Mouse (Mus musculus): ENCODE measurements at regions not wholly inside any gene's neighbourhood (a gene's known extent, or its start where the extent isn't known, plus 50 kb on each side); places are given as distances from the start of the nearest gene placed in this dataset.

GRCm38 (mm10) chr9:26575990-26576389, 157.5 kb upstream of the B3gat1 start:
- no peak for DNase-seq (ENCODE audit: low spot score)

- no peak for DNase-seq (ENCODE audit: low spot score)
Measured at GRCm38 (mm10) chr9:26601979-26602378, 131.5 kb upstream of the B3gat1 start.

GRCm38 (mm10) chr9:26604552-26604951, 129.0 kb upstream of the B3gat1 start:
- no peak for DNase-seq (ENCODE audit: low spot score)

GRCm38 (mm10) chr9:26611711-26612437, 121.7 kb upstream of the B3gat1 start:
- DNase-seq (ENCODE audit: low spot score): no peak

- DNase-seq (ENCODE audit: low spot score): no peak
Measured at GRCm38 (mm10) chr9:26622840-26623448, 110.6 kb upstream of the B3gat1 start.

GRCm38 (mm10) chr9:26625171-26625937, 108.2 kb upstream of the B3gat1 start:
- DNase-seq (ENCODE audit: low spot score): no peak

- DNase-seq (ENCODE audit: low spot score): no peak
Measured at GRCm38 (mm10) chr9:26632891-26633650, 100.5 kb upstream of the B3gat1 start.

GRCm38 (mm10) chr9:26635211-26635610, 98.3 kb upstream of the B3gat1 start:
- no peak for DNase-seq (ENCODE audit: low spot score)

GRCm38 (mm10) chr9:26638586-26638985, 94.9 kb upstream of the B3gat1 start:
- DNase-seq (ENCODE audit: low spot score): no peak

GRCm38 (mm10) chr9:26642302-26642701, 91.2 kb upstream of the B3gat1 start:
- DNase-seq (ENCODE audit: low spot score): no peak

- DNase-seq (ENCODE audit: low spot score): no peak
Measured at GRCm38 (mm10) chr9:26642831-26643230, 90.7 kb upstream of the B3gat1 start.

- DNase-seq (ENCODE audit: low spot score): no peak
Measured at GRCm38 (mm10) chr9:26649506-26649905, 84.0 kb upstream of the B3gat1 start.

GRCm38 (mm10) chr9:26652920-26653319, 80.6 kb upstream of the B3gat1 start:
- DNase-seq (ENCODE audit: low spot score): no peak

GRCm38 (mm10) chr9:26659366-26659765, 74.2 kb upstream of the B3gat1 start:
- DNase-seq (ENCODE audit: low spot score): no peak

- DNase-seq (ENCODE audit: low spot score): no peak
Measured at GRCm38 (mm10) chr9:26663544-26663943, 70.0 kb upstream of the B3gat1 start.

- no peak for DNase-seq (ENCODE audit: low spot score)
Measured at GRCm38 (mm10) chr9:26667835-26668234, 65.7 kb upstream of the B3gat1 start.

- no peak for DNase-seq (ENCODE audit: low spot score)
Measured at GRCm38 (mm10) chr9:26674059-26674757, 59.3 kb upstream of the B3gat1 start.

GRCm38 (mm10) chr9:26678288-26678687, 55.2 kb upstream of the B3gat1 start:
- DNase-seq (ENCODE audit: low spot score): no peak

GRCm38 (mm10) chr9:26681516-26681915, 52.0 kb upstream of the B3gat1 start:
- DNase-seq (ENCODE audit: low spot score): no peak
